Mouse (Mus musculus): ENCODE data around the gene Ptbp3.

The Ptbp3 gene

DNA sequence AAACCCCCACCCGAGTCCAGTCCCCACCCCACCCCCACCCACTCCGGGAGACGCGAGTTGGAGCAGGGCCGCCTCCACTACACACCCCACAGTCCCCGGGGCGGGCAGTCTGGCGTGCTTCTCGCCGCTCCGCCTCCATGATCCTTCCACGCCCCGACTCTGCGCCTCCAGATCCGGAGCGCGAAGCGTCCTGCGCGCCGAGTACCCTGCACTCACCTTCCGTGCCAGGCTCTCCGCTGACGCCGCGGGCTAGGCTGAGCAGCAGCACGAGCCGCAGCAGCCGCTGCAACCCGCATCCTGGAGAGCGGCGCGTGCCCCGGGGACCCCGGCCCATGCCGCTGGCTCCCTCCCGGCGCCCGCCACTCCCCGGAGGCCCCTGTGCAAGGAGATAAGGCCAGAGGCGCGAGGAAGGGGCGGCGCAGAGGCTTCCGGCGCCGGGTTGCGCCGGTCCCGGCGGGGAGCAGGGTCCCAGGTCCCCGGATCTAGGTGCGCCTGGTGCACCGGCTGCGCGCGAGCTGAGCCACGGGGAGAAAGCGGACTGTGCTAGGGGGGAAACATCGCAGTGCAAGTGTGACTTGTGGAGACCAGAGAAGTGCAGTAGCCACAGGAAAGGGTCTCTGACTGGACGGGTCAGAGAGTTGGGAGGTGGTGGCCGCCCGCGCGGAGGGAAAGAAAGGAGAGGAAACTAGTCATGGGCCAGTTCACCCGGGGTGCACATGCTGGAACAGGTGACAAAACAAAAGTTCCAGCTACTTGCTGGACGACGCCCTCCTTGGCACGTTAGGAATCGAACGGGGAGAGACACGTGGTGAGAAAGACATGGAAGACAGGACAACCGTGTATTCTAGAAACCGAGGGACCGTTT lies 110.9 kb downstream of the Ptbp3 start, which contains the start of gene Susd1:
Gene Susd1 (minus strand): TSS at position 644 of the 865 bp plus-strand sequence.
- DNase-seq (ENCODE audit: low read depth, low spot score): no peak

- no peak for DNase-seq (ENCODE audit: low read depth, low spot score)
Observed at GRCm38 (mm10) chr4:59435951-59436350, 113.2 kb downstream of the Ptbp3 start.

- no peak for DNase-seq (ENCODE audit: low read depth, low spot score)
Observed at GRCm38 (mm10) chr4:59434039-59434438, 115.1 kb downstream of the Ptbp3 start.

DNA sequence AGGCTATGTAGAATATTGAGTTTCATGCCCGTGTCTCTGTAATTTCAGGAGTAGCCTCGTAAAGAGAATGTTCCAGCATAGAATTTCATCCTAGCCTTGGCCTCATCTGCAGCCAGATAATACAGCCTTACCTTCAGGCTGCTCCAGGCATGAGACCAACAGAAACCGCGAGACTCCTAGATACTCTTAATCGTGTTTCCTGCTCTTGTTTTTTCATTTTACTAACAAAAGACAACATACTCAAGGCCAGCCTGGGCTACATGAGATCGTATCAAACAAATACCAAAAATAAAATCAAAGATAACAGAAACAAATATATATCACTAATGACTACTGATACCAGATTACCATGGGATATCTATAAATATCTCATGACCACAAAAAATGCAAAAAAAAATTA lies 120.0 kb downstream of the Ptbp3 start:
- no peak for DNase-seq (ENCODE audit: low read depth, low spot score)

DNA sequence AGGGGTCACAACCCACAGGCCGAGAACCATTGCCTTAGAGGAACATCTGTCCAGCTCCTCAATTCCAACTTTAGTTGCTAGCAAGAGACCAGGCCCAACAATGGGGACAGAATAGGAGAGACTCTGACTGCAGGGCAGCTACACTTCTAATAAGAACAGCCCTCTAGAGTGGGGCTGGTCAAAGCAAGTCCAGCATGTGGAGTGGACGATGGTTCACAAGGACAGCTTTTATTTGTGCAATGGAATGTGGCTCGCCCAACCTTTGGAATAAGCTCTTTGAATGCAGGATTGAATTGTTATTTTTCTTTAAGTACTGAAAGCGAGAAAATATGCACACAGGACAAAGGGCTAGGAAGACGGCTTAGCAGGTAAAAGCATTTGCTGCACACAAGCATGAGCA lies 122.7 kb downstream of the Ptbp3 start:
- no peak for DNase-seq (ENCODE audit: low read depth, low spot score)

DNA sequence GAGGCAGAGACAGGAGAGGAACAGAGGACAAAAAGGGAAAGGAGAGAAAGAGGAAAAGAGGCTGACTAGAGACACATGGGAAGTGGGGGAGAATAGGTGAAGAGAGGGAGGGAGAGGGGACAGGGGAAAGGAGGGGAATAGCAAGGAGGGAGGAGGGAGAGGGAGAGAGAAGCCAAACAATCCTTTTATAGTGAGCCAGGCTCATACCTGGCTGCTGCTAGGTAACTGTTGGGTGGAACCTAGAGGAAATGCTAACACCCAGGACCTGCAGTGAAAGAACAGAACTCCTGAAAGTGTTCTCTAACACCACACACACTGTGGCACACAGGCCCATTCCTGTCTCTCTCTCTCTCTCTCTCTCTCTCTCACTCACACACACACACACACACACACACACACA lies 126.4 kb downstream of the Ptbp3 start:
- no peak for DNase-seq (ENCODE audit: low read depth, low spot score)

GRCm38 (mm10) chr4:59422025-59422783 lies 127.0 kb downstream of the Ptbp3 start:
- DNase-seq (ENCODE audit: low read depth, low spot score): no peak

Data from retina, adult 2 months (tissue).